Mouse (Mus musculus): ENCODE results near the gene Lman2.
A peak's percentile ranks its signal among the peaks of the same experiment; 100 is the strongest.

Gene Lman2

GRCm38 (mm10) chr13:55370234-55370633 lies 7.7 kb upstream of the Lman2 start:
- no peak for DNase-seq

- no peak for DNase-seq
Observed at GRCm38 (mm10) chr13:55369531-55370114, 7.0 kb upstream of the Lman2 start, which contains the start of gene Rgs14. Rgs14 (plus strand) TSS chr13:55369732.

GRCm38 (mm10) chr13:55368401-55368800 lies 5.8 kb upstream of the Lman2 start:
- no peak for DNase-seq

- no peak for DNase-seq
Observed at GRCm38 (mm10) chr13:55361974-55362452, 570 bp downstream of the Lman2 start.

GRCm38 (mm10) chr13:55361145-55361544 lies 1.4 kb downstream of the Lman2 start:
- DNase-seq: no peak

- no peak for DNase-seq
Observed at GRCm38 (mm10) chr13:55346745-55347144, 15.8 kb downstream of the Lman2 start.

- no peak for DNase-seq
Observed at GRCm38 (mm10) chr13:55344286-55344685, 18.3 kb downstream of the Lman2 start.

GRCm38 (mm10) chr13:55342469-55342868 lies 20.1 kb downstream of the Lman2 start:
- no peak for DNase-seq

GRCm38 (mm10) chr13:55339259-55339658 lies 23.3 kb downstream of the Lman2 start:
- DNase-seq: no peak

GRCm38 (mm10) chr13:55338131-55339054 lies 24.2 kb downstream of the Lman2 start:
- DNase-seq: no peak

GRCm38 (mm10) chr13:55337341-55337975 lies 25.1 kb downstream of the Lman2 start:
- DNase-seq: no peak

GRCm38 (mm10) chr13:55335701-55336100 lies 26.9 kb downstream of the Lman2 start:
- no peak for DNase-seq

- no peak for DNase-seq
Observed at GRCm38 (mm10) chr13:55332331-55332730, 30.3 kb downstream of the Lman2 start.

GRCm38 (mm10) chr13:55330567-55331400 lies 31.8 kb downstream of the Lman2 start:
- no peak for DNase-seq

GRCm38 (mm10) chr13:55329683-55330566 lies 32.7 kb downstream of the Lman2 start, which contains the start of gene Mxd3:
Mxd3 (minus strand) TSS chr13:55329823.
- DNase-seq: peak; percentile 78

- peak; percentile 59 for DNase-seq
Observed at GRCm38 (mm10) chr13:55329109-55329682, 33.4 kb downstream of the Lman2 start.

GRCm38 (mm10) chr13:55328641-55329040 lies 33.9 kb downstream of the Lman2 start:
- DNase-seq: no peak

- DNase-seq: no peak
Observed at GRCm38 (mm10) chr13:55328171-55328570, 34.4 kb downstream of the Lman2 start.

- peak; percentile 84 for DNase-seq
Observed at GRCm38 (mm10) chr13:55327633-55328032, 35.0 kb downstream of the Lman2 start.

GRCm38 (mm10) chr13:55327169-55327568 lies 35.4 kb downstream of the Lman2 start:
- DNase-seq: no peak

- no peak for DNase-seq
Observed at GRCm38 (mm10) chr13:55325596-55325995, 37.0 kb downstream of the Lman2 start.

All from cerebellum, adult 9-11 months (tissue).